Mouse (Mus musculus) bone marrow macrophage, adult 2 months (primary cell): Measurements from ENCODE around the gene Uqcc1.

Source experiments
- CTCF ChIP-seq: IDR thresholded peaks from 2 replicates; pipeline ENCODE4 v1.5.1; 2012; ENCODE audit warnings: low read depth, mild to moderate bottlenecking, low read length, moderate library complexity
- POLR2A ChIP-seq: IDR thresholded peaks from 2 replicates; pipeline ENCODE4 v1.6.1; 2012; ENCODE audit warnings: mild to moderate bottlenecking, low read depth, low read length, borderline replicate concordance

GRCm38 (mm10) chr2:155816179-155816578 is 113.9 kb downstream of the Uqcc1 start:
- TF ChIP-seq POLR2A: no peak
- TF ChIP-seq CTCF: no peak
